Mouse (Mus musculus): ENCODE data around the gene Cav3.

DNA sequence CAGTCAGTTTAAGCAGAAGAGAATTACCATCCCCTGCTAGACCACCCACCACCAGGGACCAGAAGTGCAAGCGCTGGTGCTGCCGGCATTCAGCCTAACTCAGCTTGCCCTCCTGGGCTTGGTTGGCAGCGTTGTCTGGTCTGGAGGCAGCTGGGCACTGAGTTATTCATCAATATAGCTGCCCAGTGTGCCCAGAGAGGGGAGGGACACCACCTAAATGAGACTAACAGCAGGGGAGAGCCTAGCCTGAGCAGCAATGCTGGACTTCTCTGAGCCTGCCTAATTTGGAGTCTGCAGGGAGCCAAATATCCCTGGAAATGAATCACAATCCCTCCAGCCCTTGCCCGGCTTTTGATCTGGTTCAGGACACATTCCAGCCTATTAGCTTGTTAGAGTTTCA lies 51.0 kb downstream of the Cav3 start:
- TF ChIP-seq CTCF (IDR thresholded peaks at IDR 0.05; ENCODE audit: low read depth) (no peak), EP300 (IDR thresholded peaks at IDR 0.05; ENCODE audit: low read depth) (no peak)

All from liver, embryonic 14.5 days (tissue).